Mouse (Mus musculus) small intestine, adult 2 months (tissue): Measurements from ENCODE around the gene Zwilch.

Experiments used
- CTCF ChIP-seq: fragments of 200-500 bp; IDR thresholded peaks from 2 replicates; pipeline ENCODE4 v1.5.1; 2012; ENCODE audit warnings: low read depth, mild to moderate bottlenecking, control low read depth, inconsistent platforms, low read length, moderate library complexity, mixed read lengths; ENCODE audit not compliant: insufficient replicate concordance, insufficient read length; ENCODE audit errors: extremely low read depth
- POLR2A ChIP-seq: fragments of 200-500 bp; IDR thresholded peaks from 2 replicates; pipeline ENCODE4 v1.6.1; 2012; ENCODE audit warnings: low read depth, mild to moderate bottlenecking, control low read depth, inconsistent platforms, low read length, moderate library complexity

- TF ChIP-seq CTCF (no peak), POLR2A (no peak)
Observed at GRCm38 (mm10) chr9:64219772-64220420, 47.0 kb upstream of the Zwilch start.
